Mouse (Mus musculus): ENCODE measurements around the gene Slc9a3r1. TPM values are rescaled to one million over a fixed set of nuclear protein-coding genes. Genes with fewer than 3 reads are reported as not detected.

Slc9a3r1 gene
- total and polyA plus RNA-seq, 2 experiments = 117 to 130 TPM

- Histone ChIP-seq H3K79me2 (ENCODE audit: control insufficient read depth, insufficient read depth, low read length) (peaks cover 44% of the 10 kb centered on the region), H3K9ac (ENCODE audit: low read depth, low read length) (peak overlapping the region; percentile 97), H3K36me3 (ENCODE audit: control insufficient read depth, insufficient read depth, low read length) (peaks cover 2% of the 10 kb centered on the region; the same call in 1 of the 2 replicates), H3K27me3 (ENCODE audit: control insufficient read depth, insufficient read depth, low read length) (no peaks in the 10 kb centered on the region), H3K4me1 (ENCODE audit: control insufficient read depth, insufficient read depth, low read length) (peaks cover 40% of the 10 kb centered on the region), H3K27ac (replicated peaks; ENCODE audit: insufficient read depth, low read depth, low read length) (peak overlapping the region; percentile 95), H3K4me3 (ENCODE audit: insufficient read depth, low read depth, low read length) (peak overlapping the region; percentile 92)
- DNase-seq (ENCODE audit: extremely low read depth, low read depth, low spot score) = no peak
- TF ChIP-seq POLR2A (IDR thresholded peaks at IDR 0.05; ENCODE audit: extremely low read depth, insufficient read depth, low read length) = no peak
- no peak for TF ChIP-seq CTCF (IDR thresholded peaks at IDR 0.05; ENCODE audit: low read depth, low read length)
- whole genome bisulfite sequencing = under 1% methylated on average over 14 of the region's 14 CpGs
Observed at GRCm38 (mm10) chr11:115164341-115164975, 1.3 kb downstream of the Slc9a3r1 start.

GRCm38 (mm10) chr11:115164976-115165374 is 1.8 kb downstream of the Slc9a3r1 start:
- WGBS = under 1% methylated on average over 9 of the region's 9 CpGs
- Histone ChIP-seq H3K79me2 (ENCODE audit: control insufficient read depth, insufficient read depth, low read length) (peaks cover 44% of the 10 kb centered on the region), H3K9ac (ENCODE audit: low read depth, low read length) (peak overlapping the region; percentile 97), H3K27ac (replicated peaks; ENCODE audit: insufficient read depth, low read depth, low read length) (peak overlapping the region; percentile 95), H3K4me1 (ENCODE audit: control insufficient read depth, insufficient read depth, low read length) (peaks cover 40% of the 10 kb centered on the region), H3K4me3 (ENCODE audit: insufficient read depth, low read depth, low read length) (peak overlapping the region; percentile 92), H3K36me3 (ENCODE audit: control insufficient read depth, insufficient read depth, low read length) (peaks cover 2% of the 10 kb centered on the region; the same call in 1 of the 2 replicates), H3K27me3 (ENCODE audit: control insufficient read depth, insufficient read depth, low read length) (no peaks in the 10 kb centered on the region)
- TF ChIP-seq CTCF (IDR thresholded peaks at IDR 0.05; ENCODE audit: low read depth, low read length) = no peak
- peak; percentile 73 for TF ChIP-seq POLR2A (IDR thresholded peaks at IDR 0.05; ENCODE audit: extremely low read depth, insufficient read depth, low read length)
- DNase-seq (ENCODE audit: extremely low read depth, low read depth, low spot score) = peak; percentile 100

- DNase-seq (ENCODE audit: extremely low read depth, low read depth, low spot score) = peak; percentile 97
- Histone ChIP-seq H3K36me3 (ENCODE audit: control insufficient read depth, insufficient read depth, low read length) (peaks cover 2% of the 10 kb centered on the region; the same call in 1 of the 2 replicates), H3K27me3 (ENCODE audit: control insufficient read depth, insufficient read depth, low read length) (no peaks in the 10 kb centered on the region), H3K79me2 (ENCODE audit: control insufficient read depth, insufficient read depth, low read length) (peaks cover 52% of the 10 kb centered on the region), H3K4me3 (ENCODE audit: insufficient read depth, low read depth, low read length) (no peak overlapping the region), H3K27ac (replicated peaks; ENCODE audit: insufficient read depth, low read depth, low read length) (peak overlapping the region; percentile 93), H3K9ac (ENCODE audit: low read depth, low read length) (peak overlapping the region; percentile 54), H3K4me1 (ENCODE audit: control insufficient read depth, insufficient read depth, low read length) (peaks cover 49% of the 10 kb centered on the region)
- no peak for TF ChIP-seq CTCF (IDR thresholded peaks at IDR 0.05; ENCODE audit: low read depth, low read length)
- no peak for TF ChIP-seq POLR2A (IDR thresholded peaks at IDR 0.05; ENCODE audit: extremely low read depth, insufficient read depth, low read length)
- 27% methylated on average over 3 of the region's 3 CpGs for WGBS
Observed at GRCm38 (mm10) chr11:115166776-115167175, 3.6 kb downstream of the Slc9a3r1 start.

- Histone ChIP-seq H3K4me1 (ENCODE audit: control insufficient read depth, insufficient read depth, low read length) (peaks cover 53% of the 10 kb centered on the region), H3K27me3 (ENCODE audit: control insufficient read depth, insufficient read depth, low read length) (no peaks in the 10 kb centered on the region), H3K36me3 (ENCODE audit: control insufficient read depth, insufficient read depth, low read length) (peaks cover 2% of the 10 kb centered on the region; the same call in 1 of the 2 replicates), H3K27ac (replicated peaks; ENCODE audit: insufficient read depth, low read depth, low read length) (peak overlapping the region; percentile 78), H3K79me2 (ENCODE audit: control insufficient read depth, insufficient read depth, low read length) (peaks cover 57% of the 10 kb centered on the region), H3K9ac (ENCODE audit: low read depth, low read length) (peak overlapping the region; percentile 54), H3K4me3 (ENCODE audit: insufficient read depth, low read depth, low read length) (no peak overlapping the region)
- peak; percentile 47 for DNase-seq (ENCODE audit: extremely low read depth, low read depth, low spot score)
- TF ChIP-seq POLR2A (IDR thresholded peaks at IDR 0.05; ENCODE audit: extremely low read depth, insufficient read depth, low read length) (no peak), CTCF (IDR thresholded peaks at IDR 0.05; ENCODE audit: low read depth, low read length) (no peak)
- WGBS = 24% methylated on average over 8 of the region's 8 CpGs
Observed at GRCm38 (mm10) chr11:115167631-115168249, 4.6 kb downstream of the Slc9a3r1 start.

- Histone ChIP-seq H3K79me2 (ENCODE audit: control insufficient read depth, insufficient read depth, low read length) (peaks cover 62% of the 10 kb centered on the region), H3K4me3 (ENCODE audit: insufficient read depth, low read depth, low read length) (no peak overlapping the region), H3K27ac (replicated peaks; ENCODE audit: insufficient read depth, low read depth, low read length) (peak overlapping the region; percentile 29), H3K9ac (ENCODE audit: low read depth, low read length) (peak overlapping the region; percentile 10; the same call in 1 of the 2 replicates), H3K4me1 (ENCODE audit: control insufficient read depth, insufficient read depth, low read length) (peaks cover 68% of the 10 kb centered on the region), H3K27me3 (ENCODE audit: control insufficient read depth, insufficient read depth, low read length) (no peaks in the 10 kb centered on the region), H3K36me3 (ENCODE audit: control insufficient read depth, insufficient read depth, low read length) (peaks cover 2% of the 10 kb centered on the region; the same call in 1 of the 2 replicates)
- TF ChIP-seq POLR2A (IDR thresholded peaks at IDR 0.05; ENCODE audit: extremely low read depth, insufficient read depth, low read length) = no peak
- TF ChIP-seq CTCF (IDR thresholded peaks at IDR 0.05; ENCODE audit: low read depth, low read length) = no peak
- DNase-seq (ENCODE audit: extremely low read depth, low read depth, low spot score) = peak; percentile 54
- WGBS = 40% methylated on average over 4 of the region's 4 CpGs
Observed at GRCm38 (mm10) chr11:115169430-115169829, 6.3 kb downstream of the Slc9a3r1 start.
